In the genomic region with DNA sequence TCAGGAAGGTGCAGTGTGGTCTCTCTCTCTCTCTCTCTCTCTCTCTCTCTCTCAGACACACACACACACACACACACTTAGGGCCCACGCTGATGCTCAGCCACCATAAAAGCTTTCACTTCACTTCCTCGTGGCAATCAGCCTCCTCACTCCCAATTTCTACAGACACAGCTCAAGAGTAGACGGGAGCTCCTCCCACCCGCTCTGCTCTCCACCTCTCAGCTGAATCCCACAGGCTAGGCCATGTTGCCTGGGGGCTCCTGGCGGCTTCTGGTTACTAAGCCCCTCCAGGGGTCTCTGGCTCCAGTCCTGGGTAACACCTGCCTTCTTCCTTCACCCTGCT, we compare ENCODE assay signal across 11 mouse cellular contexts. TPM values are rescaled to one million over a fixed set of nuclear protein-coding genes. Genes with fewer than 3 reads are reported as not detected.
A peak's percentile ranks its signal among the peaks of the same experiment; 100 is the strongest.
DNase-seq lines count a peak whose midpoint lies in the region; ATAC-seq lines count a peak whose summit lies in the region.
"Had no signal": no experiment of that assay in that cellular context is flagged by ENCODE, and none has a peak within 500 bp of the region (broad histone marks: within the 10 kb centered on the region; RNA-seq: fewer than 3 reads in every experiment).

No protein-coding gene starts in this region.

- no peaks in the 10 kb centered on the region for H3K9me3 ChIP-seq in heart, embryonic 15.5 days (replicated peaks)
- H3K9me3 ChIP-seq in liver, embryonic 11.5 days (ENCODE audit: control insufficient read depth, low read length), result no peaks in the 10 kb centered on the region
- H3K9me3 ChIP-seq: embryonic facial prominence, embryonic 12.5 days; midbrain, embryonic 15.5 days had no signal

- DNase-seq in heart, postnatal 36 days, result no peak
- DNase-seq in spleen, postnatal 36 days (ENCODE audit: low spot score in 2 of 2), result peak; percentile 51 to 54
- no peak for DNase-seq in spleen, postnatal 4 days (ENCODE audit: low spot score in 2 of 2)
- DNase-seq in liver, embryonic 11.5 days (ENCODE audit: low spot score), result no peak
- DNase-seq in thymus, postnatal 4 days, result peak; percentile 66
- DNase-seq in Muller cell, postnatal 12 days (ENCODE audit: inconsistent ontology term), result no peak
- DNase-seq in gastrocnemius, postnatal 10 days, result no peak
- DNase-seq: cerebellum, adult 11-12 months had no signal

- 44% methylated on average over 5 of the region's 5 CpGs for WGBS in heart, embryonic 15.5 days
- WGBS in liver, embryonic 11.5 days, result 31% methylated on average over 5 of the region's 5 CpGs

- no peaks in the 10 kb centered on the region for H3K27me3 ChIP-seq in heart, embryonic 15.5 days
- H3K27me3 ChIP-seq in liver, embryonic 11.5 days (replicated peaks; ENCODE audit: control insufficient read depth, insufficient read depth, low read length), result no peaks in the 10 kb centered on the region
- H3K27me3 ChIP-seq: embryonic facial prominence, embryonic 12.5 days; midbrain, embryonic 15.5 days had no signal

- ATAC-seq in heart, embryonic 15.5 days (replicated peaks; ENCODE audit: insufficient number of reproducible peaks, insufficient read depth, low FRiP score, low read depth), result no peak
- ATAC-seq in liver, embryonic 11.5 days (replicated peaks; ENCODE audit: low FRiP score), result no peak
- ATAC-seq: midbrain, embryonic 15.5 days had no signal

- H3K27ac ChIP-seq in heart, embryonic 15.5 days, result peak overlapping the region; percentile 76
- H3K27ac ChIP-seq in liver, embryonic 11.5 days (ENCODE audit: low read depth, low read length), result peak overlapping the region; percentile 74
- H3K27ac ChIP-seq: embryonic facial prominence, embryonic 12.5 days; midbrain, embryonic 15.5 days had no signal

- peaks cover 45% of the 10 kb centered on the region for H3K4me1 ChIP-seq in heart, embryonic 15.5 days (replicated peaks)
- peaks cover 68% of the 10 kb centered on the region for H3K4me1 ChIP-seq in liver, embryonic 11.5 days (replicated peaks; ENCODE audit: control insufficient read depth, insufficient read depth, low read length)
- H3K4me1 ChIP-seq: midbrain, embryonic 15.5 days had no signal

- H3K4me3 ChIP-seq in heart, embryonic 15.5 days, result no peak overlapping the region
- H3K4me3 ChIP-seq in liver, embryonic 11.5 days (ENCODE audit: low read depth, low read length), result no peak overlapping the region
- H3K4me3 ChIP-seq: embryonic facial prominence, embryonic 12.5 days; midbrain, embryonic 15.5 days had no signal

- no peak overlapping the region for H3K4me2 ChIP-seq in heart, embryonic 15.5 days
- peak overlapping the region; percentile 54 for H3K4me2 ChIP-seq in liver, embryonic 11.5 days
- H3K4me2 ChIP-seq: embryonic facial prominence, embryonic 12.5 days; midbrain, embryonic 15.5 days had no signal

- intact Hi-C loops in heart, postnatal 36 days (cut with DNase I), result no loop called here

- H3K36me3 ChIP-seq in heart, embryonic 15.5 days, result no peaks in the 10 kb centered on the region
- 0 out of 2 replicates have a peak, but pooled peaks cover 5% of the 10 kb centered on the region for H3K36me3 ChIP-seq in liver, embryonic 11.5 days (ENCODE audit: control insufficient read depth, insufficient read depth, low read length)
- H3K36me3 ChIP-seq: embryonic facial prominence, embryonic 12.5 days; midbrain, embryonic 15.5 days had no signal

- H3K9ac ChIP-seq in heart, embryonic 15.5 days, result no peak overlapping the region
- H3K9ac ChIP-seq in liver, embryonic 11.5 days (ENCODE audit: low read depth, low read length), result peak overlapping the region; percentile 51
- H3K9ac ChIP-seq: embryonic facial prominence, embryonic 12.5 days; midbrain, embryonic 15.5 days had no signal

RNA-seq across cellular contexts. Expression of a gene that starts 25.6 kb away (rescaled TPM):
- 8.3 and 11.8 TPM in 2 replicates for polyA plus RNA-seq in heart, embryonic 15.5 days (2015; fragmentation: Nextera tagmentation; extraction: Ambion mirVana)
- total RNA-seq in heart, postnatal 36 days (2021), result 10 to 100 TPM in 1 of 2 experiments, 1 to 10 TPM in 1; 9.5 to 12.1 TPM
- polyA plus RNA-seq in liver, embryonic 11.5 days (2014; fragmentation: Nextera tagmentation; extraction: Ambion mirVana), result 88.1 and 88.2 TPM in 2 replicates
- total RNA-seq in gastrocnemius, postnatal 10 days (2021), result 10 to 100 TPM in 1 of 2 experiments, 1 to 10 TPM in 1; 9.8 to 10.3 TPM

Comparison
In these comparisons a context has a peak if more than half of its experiments do, and no peak if none do; other contexts are left out.
1. DNase-seq: peak in spleen, postnatal 36 days (2 of 2) and thymus, postnatal 4 days (single experiment); none in heart, postnatal 36 days (0 of 2), spleen, postnatal 4 days (0 of 2), liver, embryonic 11.5 days (single experiment), Muller cell, postnatal 12 days (single experiment) and gastrocnemius, postnatal 10 days (single experiment).